Mouse (Mus musculus): ENCODE measurements around the gene 4930518I15Rik. TPM values are rescaled to one million over a fixed set of nuclear protein-coding genes. Genes with fewer than 3 reads are reported as not detected.

The 4930518I15Rik gene
- polyA plus RNA-seq, 1 experiment from 2014 or later, result 10.4 TPM

DNA sequence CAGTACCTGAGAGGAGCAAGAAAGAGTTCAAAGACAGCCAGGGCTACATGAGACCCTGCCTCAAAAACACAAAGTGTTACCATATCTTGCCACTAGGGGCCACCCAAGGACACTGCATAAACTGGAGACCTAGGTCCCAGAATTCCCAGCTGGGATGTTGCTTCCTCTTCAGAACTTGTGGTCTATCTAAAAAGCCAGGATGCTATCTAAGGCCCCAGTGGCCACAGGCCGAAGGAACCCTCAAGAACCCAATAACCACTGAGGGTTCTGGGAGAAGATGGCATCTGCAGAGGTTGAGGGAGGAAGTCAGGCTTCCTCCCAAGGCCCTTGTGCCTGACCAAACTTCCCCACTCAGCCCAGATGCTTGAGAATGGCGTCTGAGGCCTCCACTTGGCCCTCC lies 48.2 kb downstream of the 4930518I15Rik start:
- Histone ChIP-seq H3K4me3 (no peak overlapping the region), H3K36me3 (no peaks in the 10 kb centered on the region), H3K4me2 (no peak overlapping the region), H3K9me3 (no peaks in the 10 kb centered on the region), H3K9ac (no peak overlapping the region), H3K27me3 (peaks cover 7% of the 10 kb centered on the region; the same call in 1 of the 2 replicates), H3K4me1 (replicated peaks) (peaks cover 16% of the 10 kb centered on the region), H3K27ac (replicated peaks) (no peak overlapping the region)
- 65% methylated on average over 2 of the region's 2 CpGs for WGBS
- no peak for ATAC-seq (ENCODE audit: low read depth)

DNA sequence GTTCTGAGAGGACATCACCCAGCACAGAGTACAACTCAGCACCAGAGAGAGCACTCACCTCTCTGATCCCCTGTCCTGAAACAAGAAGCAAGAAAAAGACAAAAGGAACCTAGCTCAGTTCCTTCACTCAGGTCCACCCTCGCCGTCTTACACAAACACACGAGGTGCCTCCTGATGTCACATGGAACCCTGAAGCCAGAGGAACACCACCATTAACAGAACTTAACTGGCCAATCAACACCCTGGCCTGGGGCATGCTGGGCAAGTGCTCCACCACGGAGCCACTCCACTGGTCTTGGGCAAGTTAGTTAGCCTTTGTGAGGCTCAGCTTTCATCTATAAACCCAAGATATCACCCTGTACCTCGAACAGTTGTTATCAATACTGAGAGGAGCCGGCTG lies 50.9 kb downstream of the 4930518I15Rik start:
- H3K36me3 ChIP-seq, result no peaks in the 10 kb centered on the region
- no peaks in the 10 kb centered on the region for H3K9me3 ChIP-seq
- no peak overlapping the region for H3K4me2 ChIP-seq
- WGBS, result 70% methylated on average over 6 of the region's 6 CpGs
- ATAC-seq (ENCODE audit: low read depth), result no peak
- no peaks in the 10 kb centered on the region for H3K27me3 ChIP-seq
- H3K9ac ChIP-seq, result no peak overlapping the region
- no peak overlapping the region for H3K27ac ChIP-seq (replicated peaks)
- no peak overlapping the region for H3K4me3 ChIP-seq
- H3K4me1 ChIP-seq (replicated peaks), result no peaks in the 10 kb centered on the region

Other genes starting within 250 kb of the 4930518I15Rik start
- gene Dlgap4, start 244.2 kb downstream of the 4930518I15Rik start, polyA plus RNA-seq (2015; fragmentation: Nextera tagmentation; extraction: Ambion mirVana), result 201 and 209 TPM in 2 replicates
- 55.2 and 56.0 TPM in 2 replicates for gene Myl9, start 82.5 kb downstream of the 4930518I15Rik start, polyA plus RNA-seq (2015; fragmentation: Nextera tagmentation; extraction: Ambion mirVana)
- gene Tgif2, start 17.9 kb downstream of the 4930518I15Rik start, polyA plus RNA-seq (2015; fragmentation: Nextera tagmentation; extraction: Ambion mirVana), result 24.1 and 31.1 TPM in 2 replicates
- gene Rab5if, start 5.2 kb upstream of the 4930518I15Rik start, polyA plus RNA-seq (2015; fragmentation: Nextera tagmentation; extraction: Ambion mirVana), result 161 and 167 TPM in 2 replicates
- 0.18 TPM in 1 of 2 replicates, not detected in the other for gene Sla2, start 29.2 kb upstream of the 4930518I15Rik start, polyA plus RNA-seq (2015; fragmentation: Nextera tagmentation; extraction: Ambion mirVana)
- gene Ndrg3, start 134.1 kb upstream of the 4930518I15Rik start, polyA plus RNA-seq (2015; fragmentation: Nextera tagmentation; extraction: Ambion mirVana), result 85.3 and 88.0 TPM in 2 replicates
- 9.9 and 10.3 TPM in 2 replicates for gene Dsn1, start 149.2 kb upstream of the 4930518I15Rik start, polyA plus RNA-seq (2015; fragmentation: Nextera tagmentation; extraction: Ambion mirVana)
- 4.5 and 5.9 TPM in 2 replicates for gene Soga1, start 221.3 kb upstream of the 4930518I15Rik start, polyA plus RNA-seq (2015; fragmentation: Nextera tagmentation; extraction: Ambion mirVana)
- gene Tldc2, start 229.1 kb upstream of the 4930518I15Rik start, polyA plus RNA-seq (2015; fragmentation: Nextera tagmentation; extraction: Ambion mirVana), result not detected in 2 replicates